Mouse (Mus musculus) macrophage (primary cell): ENCODE measurements around the gene Pcgf2. TPM values are rescaled to one million over a fixed set of nuclear protein-coding genes. Genes with fewer than 3 reads are reported as not detected.

ENCODE experiments used
- H3K27ac ChIP-seq: fragments of 350-480 bp; formaldehyde crosslinking; 2 replicates; pipeline ENCODE4 v1.9.0; 2021
- H3K36me3 ChIP-seq: fragments of 350-480 bp; formaldehyde crosslinking; 2 replicates; pipeline ENCODE4 v1.9.0; 2021; ENCODE audit errors: inconsistent target
- H3K4me3 ChIP-seq: fragments of 350-480 bp; formaldehyde crosslinking; 2 replicates; pipeline ENCODE4 v1.9.0; 2021; ENCODE audit errors: inconsistent target
- H3K79me2 ChIP-seq: fragments of 350-480 bp; formaldehyde crosslinking; 2 replicates; pipeline ENCODE4 v1.9.0; 2021; ENCODE audit errors: inconsistent target
- WGBS: methylation state at CpG from one replicate; pipeline ENCODE4 v1.1.7; 2026; ENCODE audit warnings: inconsistent platforms; ENCODE audit not compliant: missing documents; 5-methylcytosine and 5-hydroxymethylcytosine counted together
- polyA plus RNA-seq: library from polyadenylated mRNA; stranded (reverse); fragments of 250-400 nt; gene quantifications from 3 replicates; pipeline ENCODE4 v1.2.4, GENCODE M21; 2018; ENCODE audit warnings: inconsistent platforms

The Pcgf2 gene
- polyA plus RNA-seq, 1 experiment from 2014 or later = 7.5 TPM

DNA sequence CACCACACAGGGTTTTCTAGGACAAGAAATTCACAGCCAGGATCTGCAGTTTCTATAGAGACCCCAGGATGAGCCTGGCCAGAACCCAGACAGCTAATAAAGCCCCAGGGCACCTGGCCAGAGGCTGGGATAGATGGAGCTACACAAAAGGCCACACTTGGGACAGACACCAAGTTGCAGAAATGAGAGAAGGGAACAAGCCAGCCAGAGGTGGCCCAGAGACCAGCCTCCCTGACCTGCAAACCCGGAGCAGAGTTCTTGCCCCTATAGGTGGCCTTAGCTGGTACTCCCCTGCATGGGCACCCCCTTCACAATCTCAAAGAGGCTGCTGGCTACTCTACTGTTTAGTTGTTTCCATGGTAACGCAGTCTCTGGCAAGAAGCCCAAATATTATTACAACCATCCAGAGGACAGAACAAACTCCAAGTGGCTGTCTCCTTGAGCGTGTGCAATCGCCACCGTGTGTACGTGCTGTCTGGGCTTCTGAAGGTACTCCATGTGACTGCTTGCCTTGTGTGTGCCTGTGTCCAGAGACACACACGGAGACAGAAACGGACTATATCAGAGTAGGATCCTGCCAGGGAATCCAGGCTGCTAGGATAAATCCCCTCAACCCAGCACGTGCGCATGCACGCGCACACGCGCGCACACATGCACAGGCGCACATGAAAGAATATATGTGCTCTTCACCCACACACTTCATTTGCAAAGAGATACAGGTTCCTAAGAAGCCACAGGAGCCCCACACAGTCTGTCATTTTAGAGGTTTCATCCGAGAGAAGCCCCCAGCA, 5.2 kb downstream of the Pcgf2 start:
- Histone ChIP-seq H3K27ac (no peak overlapping the region), H3K36me3 (peaks cover 11% of the 10 kb centered on the region; the same call in 1 of the 2 replicates), H3K79me2 (no peaks in the 10 kb centered on the region), H3K4me3 (no peak overlapping the region)
- 96% methylated on average over 17 of the region's 17 CpGs for WGBS

DNA sequence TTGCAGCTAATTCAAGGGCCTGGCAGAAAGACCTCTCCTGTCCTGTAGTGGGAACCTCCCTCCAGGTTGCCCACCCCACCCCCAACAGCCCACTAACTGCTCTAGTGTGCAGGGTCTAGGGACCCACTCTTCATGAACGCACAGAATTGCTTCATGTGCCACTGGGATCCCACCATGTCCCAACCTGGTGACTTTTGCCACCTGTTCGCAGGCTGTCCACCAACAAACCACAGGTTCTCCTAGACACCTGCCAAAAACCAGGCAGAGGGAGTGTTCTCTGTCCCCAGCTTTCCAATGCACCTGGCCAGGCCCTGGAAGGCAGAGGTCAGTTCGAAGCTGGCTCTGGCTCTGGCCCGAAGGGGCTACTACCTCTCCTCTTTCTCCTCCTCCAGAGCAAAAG, 5.9 kb downstream of the Pcgf2 start:
- Histone ChIP-seq H3K27ac (no peak overlapping the region), H3K4me3 (no peak overlapping the region), H3K36me3 (peaks cover 11% of the 10 kb centered on the region; the same call in 1 of the 2 replicates), H3K79me2 (no peaks in the 10 kb centered on the region)
- WGBS = 96% methylated on average over 4 of the region's 4 CpGs

GRCm38 (mm10) chr11:97689861-97690260, 10.4 kb downstream of the Pcgf2 start:
- Histone ChIP-seq H3K4me3 (no peak overlapping the region), H3K36me3 (peaks cover 11% of the 10 kb centered on the region; the same call in 1 of the 2 replicates), H3K79me2 (no peaks in the 10 kb centered on the region), H3K27ac (no peak overlapping the region)
- WGBS = 20% methylated on average over 10 of the region's 10 CpGs

DNA sequence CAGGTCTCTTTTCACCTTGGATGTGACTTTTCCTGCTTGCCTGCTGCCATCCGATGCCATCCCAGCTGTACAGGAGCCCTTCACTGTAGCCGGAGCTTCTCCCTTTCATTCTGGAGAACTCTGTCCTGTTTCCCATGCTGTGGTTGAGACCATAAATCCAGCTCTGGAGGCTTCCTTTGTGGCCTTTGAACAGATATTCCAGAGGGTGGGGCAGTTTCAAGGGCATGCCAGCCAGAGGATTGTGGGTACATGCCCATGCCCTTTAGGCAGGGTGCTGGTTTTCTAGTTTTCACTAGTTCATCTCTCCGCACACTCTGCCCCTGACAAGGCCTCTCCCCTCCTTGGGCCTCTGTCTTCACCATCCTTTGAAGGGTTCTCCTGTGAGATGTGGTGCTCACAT, 13.2 kb downstream of the Pcgf2 start:
- peaks cover 11% of the 10 kb centered on the region; the same call in 1 of the 2 replicates for H3K36me3 ChIP-seq
- no peaks in the 10 kb centered on the region for H3K79me2 ChIP-seq
- no peak overlapping the region for H3K27ac ChIP-seq
- WGBS = 100% methylated on average over 3 of the region's 3 CpGs
- no peak overlapping the region for H3K4me3 ChIP-seq

- peaks cover 13% of the 10 kb centered on the region; the same call in 1 of the 2 replicates for H3K36me3 ChIP-seq
- no peaks in the 10 kb centered on the region for H3K79me2 ChIP-seq
- H3K4me3 ChIP-seq = peak overlapping the region; percentile 22; the same call in 1 of the 2 replicates
- H3K27ac ChIP-seq = no peak overlapping the region
- WGBS = 86% methylated on average over 10 of the region's 11 CpGs
These were observed 13.9 kb downstream of the Pcgf2 start for GRCm38 (mm10) chr11:97686322-97686908.

DNA sequence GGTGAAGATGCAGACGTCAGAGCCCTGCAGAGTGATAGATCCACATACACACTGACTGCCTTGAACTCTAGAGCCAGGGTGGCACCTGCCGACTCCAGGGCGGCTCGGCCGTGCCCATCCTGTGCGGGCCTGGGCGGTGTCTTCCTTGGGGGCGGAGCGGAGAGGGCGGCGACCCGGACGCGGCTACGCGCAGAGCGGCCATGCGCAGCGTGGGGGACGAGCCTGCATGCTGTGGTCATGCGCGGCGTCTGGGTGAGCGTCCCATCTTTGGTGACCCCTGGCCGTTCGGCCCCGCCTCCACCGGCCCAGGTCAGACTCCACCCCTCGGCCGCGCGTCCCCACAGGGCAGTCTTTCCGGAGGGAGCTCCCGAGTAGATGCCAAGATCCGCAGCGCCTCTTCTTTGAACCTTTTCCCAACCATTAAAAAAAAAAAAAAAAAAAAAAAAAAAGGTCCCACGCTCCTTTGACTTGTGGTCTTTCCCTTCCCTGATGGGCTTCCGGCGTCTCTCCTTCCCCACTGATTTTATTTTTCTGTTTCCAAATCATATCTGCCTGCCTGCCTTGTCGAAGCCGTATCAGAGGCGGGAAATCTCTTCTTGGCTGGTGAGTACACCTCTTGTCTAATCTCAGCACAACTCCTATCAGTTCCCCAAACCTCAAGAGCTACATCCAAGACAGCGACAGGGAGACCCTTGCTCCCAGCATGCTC, 14.5 kb downstream of the Pcgf2 start, which contains the start of gene Cisd3:
Cisd3 (plus strand) TSS at position 214 of the 709 bp plus-strand sequence.
- Histone ChIP-seq H3K4me3 (peak within 1 kb of the TSS; percentile 22; the same call in 1 of the 2 replicates), H3K79me2 (no peaks in the 10 kb centered on the region), H3K27ac (peak within 1 kb of the TSS; percentile 25; the same call in 1 of the 2 replicates), H3K36me3 (peaks cover 10% of the 10 kb centered on the region; the same call in 1 of the 2 replicates)
- under 1% methylated on average over 33 of the region's 43 CpGs for WGBS

DNA sequence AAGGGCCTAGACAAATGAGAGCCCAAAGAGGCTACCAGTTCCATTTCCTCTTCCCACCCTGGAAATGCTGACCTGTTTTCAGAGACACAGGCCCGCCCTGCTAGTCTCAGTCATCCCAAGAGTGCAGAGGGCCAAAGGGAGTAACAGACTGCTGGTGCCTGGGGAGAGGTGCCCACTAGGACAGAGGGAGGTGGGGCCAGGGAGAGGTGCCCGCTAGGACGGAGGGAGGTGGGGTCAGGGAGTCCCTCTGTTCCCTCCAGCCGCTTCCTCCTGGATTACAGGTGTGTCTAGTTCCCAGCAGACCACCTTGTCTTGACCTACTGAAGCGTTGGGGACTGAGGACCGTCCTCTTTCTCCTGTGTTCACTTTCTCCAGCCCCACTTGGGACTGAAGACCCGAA, 15.5 kb downstream of the Pcgf2 start:
- H3K79me2 ChIP-seq = no peaks in the 10 kb centered on the region
- H3K36me3 ChIP-seq = peaks cover 16% of the 10 kb centered on the region; the same call in 1 of the 2 replicates
- H3K4me3 ChIP-seq = no peak overlapping the region
- WGBS = 69% methylated on average over 7 of the region's 7 CpGs
- peak overlapping the region; percentile 25; the same call in 1 of the 2 replicates for H3K27ac ChIP-seq

DNA sequence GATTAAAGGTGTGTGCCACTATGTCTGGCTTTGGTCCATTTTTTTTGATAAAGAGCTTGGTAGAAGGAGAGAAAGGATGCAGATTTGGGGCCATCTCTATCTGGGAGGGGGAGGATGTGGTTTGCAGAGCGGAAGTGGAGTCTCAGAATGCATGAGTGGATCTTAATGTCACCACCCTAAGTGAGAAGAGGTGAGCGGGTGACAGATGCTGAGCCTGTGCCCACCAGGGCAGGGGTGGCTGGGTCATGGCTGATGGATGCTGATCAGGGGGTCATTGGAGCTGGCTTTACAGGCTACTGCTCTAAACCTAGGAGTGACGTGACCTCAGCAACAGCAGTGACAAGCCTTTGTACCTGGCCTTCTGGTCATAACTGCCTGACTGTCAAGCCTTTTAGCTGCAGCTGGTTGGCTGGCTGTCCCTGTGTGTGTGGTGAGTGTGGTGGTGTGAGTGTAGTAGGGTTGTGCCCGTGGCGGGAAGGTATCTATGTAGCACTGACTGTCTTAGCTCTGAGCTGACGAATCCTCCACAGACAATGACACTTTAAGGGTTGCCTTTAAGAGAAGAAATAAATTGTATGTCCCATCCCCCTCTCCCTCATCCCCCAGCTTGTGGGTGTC, 16.1 kb downstream of the Pcgf2 start:
- Histone ChIP-seq H3K27ac (peak overlapping the region; percentile 25; the same call in 1 of the 2 replicates), H3K4me3 (no peak overlapping the region), H3K36me3 (peaks cover 21% of the 10 kb centered on the region; the same call in 1 of the 2 replicates), H3K79me2 (no peaks in the 10 kb centered on the region)
- WGBS = 58% methylated on average over 6 of the region's 6 CpGs

DNA sequence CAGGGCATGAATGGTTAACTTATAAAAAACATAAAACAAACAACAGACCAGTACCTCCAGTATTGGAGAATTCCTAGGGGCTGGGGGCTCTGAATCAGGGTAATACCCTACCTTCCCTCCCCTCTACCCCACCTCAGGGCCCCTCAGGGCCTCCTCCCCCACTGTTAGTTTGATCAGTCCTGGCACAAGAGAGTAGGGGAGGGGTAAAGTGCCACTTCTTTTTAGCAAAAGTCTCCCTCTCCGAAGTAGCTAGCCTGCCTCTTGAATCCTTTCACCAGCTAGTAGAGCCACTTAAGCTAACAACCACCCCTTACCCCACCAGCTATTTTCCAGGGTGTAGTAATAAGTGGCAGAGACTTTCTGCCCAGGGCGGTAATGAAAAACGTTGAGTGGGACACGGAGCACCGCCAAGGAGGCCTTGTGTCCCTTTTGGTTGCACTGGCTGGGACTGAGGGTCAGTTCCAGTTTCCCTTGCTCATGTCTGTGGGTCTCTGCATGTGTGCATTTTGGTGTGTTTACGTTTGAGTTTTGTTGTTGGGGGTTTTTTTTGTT, 17.7 kb downstream of the Pcgf2 start:
- Histone ChIP-seq H3K27ac (no peak overlapping the region), H3K79me2 (no peaks in the 10 kb centered on the region), H3K4me3 (no peak overlapping the region), H3K36me3 (peaks cover 32% of the 10 kb centered on the region; the same call in 1 of the 2 replicates)
- WGBS = 95% methylated on average over 6 of the region's 6 CpGs

- WGBS = 97% methylated on average over 11 of the region's 12 CpGs
- Histone ChIP-seq H3K79me2 (no peaks in the 10 kb centered on the region), H3K27ac (no peak overlapping the region), H3K4me3 (no peak overlapping the region), H3K36me3 (peaks cover 50% of the 10 kb centered on the region; the same call in 1 of the 2 replicates)
These were observed 19.9 kb downstream of the Pcgf2 start for GRCm38 (mm10) chr11:97680430-97680829.

DNA sequence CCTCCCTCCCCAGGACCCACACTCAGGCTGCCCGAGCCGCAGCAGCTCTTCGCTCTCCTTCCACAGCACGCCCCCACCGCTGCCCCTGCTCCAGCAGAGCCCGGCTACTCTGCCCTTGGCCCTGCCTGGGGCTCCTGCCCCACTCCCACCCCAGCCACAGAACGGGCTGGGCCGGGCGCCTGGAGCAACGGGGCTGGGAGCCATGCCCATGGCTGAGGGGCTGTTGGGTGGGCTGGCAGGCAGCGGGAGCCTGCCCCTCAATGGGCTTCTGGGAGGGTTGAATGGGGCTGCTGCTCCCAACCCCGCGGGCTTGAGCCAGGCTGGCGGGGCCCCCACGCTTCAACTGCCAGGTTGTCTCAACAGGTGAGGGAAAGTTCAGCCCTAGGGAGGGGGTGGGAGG, 22.0 kb downstream of the Pcgf2 start:
- no peak overlapping the region for H3K4me3 ChIP-seq
- H3K79me2 ChIP-seq = no peaks in the 10 kb centered on the region
- 96% methylated on average over 13 of the region's 15 CpGs for WGBS
- no peak overlapping the region for H3K27ac ChIP-seq
- H3K36me3 ChIP-seq = peaks cover 64% of the 10 kb centered on the region

GRCm38 (mm10) chr11:97677842-97678241, 22.5 kb downstream of the Pcgf2 start:
- H3K4me3 ChIP-seq = no peak overlapping the region
- WGBS = 92% methylated on average over 8 of the region's 8 CpGs
- H3K36me3 ChIP-seq = peaks cover 67% of the 10 kb centered on the region
- H3K79me2 ChIP-seq = no peaks in the 10 kb centered on the region
- no peak overlapping the region for H3K27ac ChIP-seq

- peaks cover 70% of the 10 kb centered on the region for H3K36me3 ChIP-seq
- H3K4me3 ChIP-seq = no peak overlapping the region
- H3K27ac ChIP-seq = no peak overlapping the region
- H3K79me2 ChIP-seq = no peaks in the 10 kb centered on the region
- 84% methylated on average over 15 of the region's 15 CpGs for WGBS
These were observed 22.9 kb downstream of the Pcgf2 start for GRCm38 (mm10) chr11:97677381-97677780.
